Mouse (Mus musculus): ENCODE data around the gene Cdhr2. TPM values are rescaled to one million over a fixed set of nuclear protein-coding genes. Genes with fewer than 3 reads are reported as not detected.

Gene Cdhr2
- polyA plus RNA-seq, 1 experiment from 2014 or later = 0.05 TPM

- DNase-seq (ENCODE audit: low spot score) = no peak
- H3K4me3 ChIP-seq = no peak overlapping the region
- no peaks in the 10 kb centered on the region for H3K9me3 ChIP-seq
- WGBS = 46% methylated on average over 10 of the region's 10 CpGs
- no peak overlapping the region for H3K27ac ChIP-seq (replicated peaks)
- H3K27me3 ChIP-seq (replicated peaks; ENCODE audit: low read depth, poor library complexity, severe bottlenecking) = peaks cover 68% of the 10 kb centered on the region
- H3K4me1 ChIP-seq = peaks cover 22% of the 10 kb centered on the region
- no peaks in the 10 kb centered on the region for H3K36me3 ChIP-seq (replicated peaks)
Observed at GRCm38 (mm10) chr13:54746896-54747295, 45.6 kb downstream of the Cdhr2 start.

- Histone ChIP-seq H3K27me3 (replicated peaks; ENCODE audit: low read depth, poor library complexity, severe bottlenecking) (peaks cover 80% of the 10 kb centered on the region), H3K9me3 (no peaks in the 10 kb centered on the region), H3K4me1 (peaks cover 22% of the 10 kb centered on the region), H3K36me3 (replicated peaks) (no peaks in the 10 kb centered on the region), H3K27ac (replicated peaks) (no peak overlapping the region), H3K4me3 (peak overlapping the region; percentile 66; the same call in 1 of the 2 replicates)
- no peak for DNase-seq (ENCODE audit: low spot score)
- WGBS = 85% methylated on average over 8 of the region's 8 CpGs
Observed at GRCm38 (mm10) chr13:54748190-54748589, 46.9 kb downstream of the Cdhr2 start.

- 48% methylated on average over 10 of the region's 10 CpGs for WGBS
- Histone ChIP-seq H3K27ac (replicated peaks) (no peak overlapping the region), H3K36me3 (replicated peaks) (no peaks in the 10 kb centered on the region), H3K4me1 (peaks cover 22% of the 10 kb centered on the region), H3K27me3 (replicated peaks; ENCODE audit: low read depth, poor library complexity, severe bottlenecking) (peaks cover 80% of the 10 kb centered on the region), H3K9me3 (no peaks in the 10 kb centered on the region), H3K4me3 (peak overlapping the region; percentile 66)
- DNase-seq (ENCODE audit: low spot score) = peak; percentile 9
Observed at GRCm38 (mm10) chr13:54748721-54749060, 47.4 kb downstream of the Cdhr2 start.

DNA sequence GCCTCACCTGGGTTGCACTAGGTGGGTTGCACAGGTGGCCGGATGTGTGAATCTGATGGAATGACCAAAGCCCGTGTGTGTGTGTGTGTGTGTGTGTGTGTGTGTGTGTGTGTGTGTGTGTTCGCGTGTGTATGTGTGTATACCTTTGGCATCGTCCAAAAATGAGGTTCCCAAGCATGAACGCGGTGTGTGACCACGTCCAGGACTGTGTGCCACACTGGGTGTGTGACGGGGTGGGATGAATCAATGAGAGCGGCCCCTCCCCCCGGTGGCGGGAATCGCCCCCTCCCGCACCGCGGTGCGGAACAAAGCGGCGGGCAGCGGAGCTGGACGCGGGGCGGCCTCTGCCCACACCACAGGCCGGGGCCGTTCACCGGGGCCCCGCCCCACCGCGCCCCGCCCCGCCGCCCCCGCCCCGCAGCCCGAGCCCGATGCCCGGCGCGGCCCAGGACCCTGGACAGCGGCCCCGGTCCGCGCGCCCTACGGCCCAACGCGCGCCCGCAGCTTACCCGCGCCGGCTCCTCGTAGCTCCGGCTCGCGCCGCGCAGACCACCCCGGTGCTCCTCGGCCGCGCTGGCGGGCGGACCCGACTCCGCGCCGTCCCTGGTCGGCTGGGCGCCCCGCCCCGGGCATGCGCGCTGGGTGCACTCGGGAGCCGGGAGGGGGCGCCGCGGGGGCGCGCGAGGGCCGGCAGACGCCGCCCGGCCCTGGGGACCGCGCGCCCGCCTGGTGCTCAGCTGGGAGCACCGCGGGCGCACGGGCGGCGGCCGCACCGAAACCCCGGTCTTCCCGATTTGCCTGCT lies 48.0 kb downstream of the Cdhr2 start:
- peaks cover 82% of the 10 kb centered on the region for H3K27me3 ChIP-seq (replicated peaks; ENCODE audit: low read depth, poor library complexity, severe bottlenecking)
- 1% methylated on average over 100 of the region's 100 CpGs for WGBS
- H3K4me3 ChIP-seq = peak overlapping the region; percentile 66
- H3K27ac ChIP-seq (replicated peaks) = peak overlapping the region; percentile 76
- DNase-seq (ENCODE audit: low spot score) = peak; percentile 79
- H3K4me1 ChIP-seq = peaks cover 22% of the 10 kb centered on the region
- H3K9me3 ChIP-seq = no peaks in the 10 kb centered on the region
- no peaks in the 10 kb centered on the region for H3K36me3 ChIP-seq (replicated peaks)

GRCm38 (mm10) chr13:54749864-54750411 lies 48.7 kb downstream of the Cdhr2 start, which contains the start of gene Gprin1:
TSS of gene Gprin1 (minus strand) at chr13:54749874.
- Histone ChIP-seq H3K4me1 (peaks cover 22% of the 10 kb centered on the region), H3K27me3 (replicated peaks; ENCODE audit: low read depth, poor library complexity, severe bottlenecking) (peaks cover 84% of the 10 kb centered on the region)
- no peak for DNase-seq (ENCODE audit: low spot score)

DNA sequence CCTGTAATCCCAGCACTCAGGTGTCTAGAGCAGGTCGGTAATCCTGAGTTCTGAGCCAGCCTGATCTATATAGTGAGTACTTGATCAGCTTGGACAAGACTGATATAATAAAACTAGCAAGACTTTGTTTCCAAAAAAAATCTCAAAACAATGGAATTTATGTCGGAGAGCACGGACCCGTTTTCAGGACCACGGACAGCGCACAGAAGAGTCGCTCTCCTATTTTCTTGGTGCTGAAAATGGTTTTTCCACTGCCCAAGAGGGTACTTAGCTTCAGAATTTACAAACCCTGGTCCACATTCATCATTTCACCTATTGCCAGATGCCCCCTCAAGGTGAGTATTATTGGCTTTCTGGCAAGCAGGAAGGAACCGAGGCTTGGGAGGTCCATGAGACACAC lies 49.4 kb downstream of the Cdhr2 start:
- Histone ChIP-seq H3K9me3 (no peaks in the 10 kb centered on the region), H3K27me3 (replicated peaks; ENCODE audit: low read depth, poor library complexity, severe bottlenecking) (peaks cover 85% of the 10 kb centered on the region), H3K36me3 (replicated peaks) (no peaks in the 10 kb centered on the region), H3K4me1 (peaks cover 22% of the 10 kb centered on the region), H3K4me3 (no peak overlapping the region), H3K27ac (replicated peaks) (no peak overlapping the region)
- DNase-seq (ENCODE audit: low spot score) = peak; percentile 60
- WGBS = 2% methylated on average over 8 of the region's 8 CpGs

More at GRCm38 (mm10) chr13:54749864-54750411, 48.7 kb downstream of the Cdhr2 start, which contains the start of gene Gprin1:
- WGBS = 2% methylated on average over 29 of the region's 29 CpGs
- peak within 1 kb of the TSS; percentile 76 for H3K27ac ChIP-seq (replicated peaks)
- peak within 1 kb of the TSS; percentile 66 for H3K4me3 ChIP-seq
- H3K9me3 ChIP-seq = no peaks in the 10 kb centered on the region
- H3K36me3 ChIP-seq (replicated peaks) = no peaks in the 10 kb centered on the region

- H3K9me3 ChIP-seq = no peaks in the 10 kb centered on the region
- 73% methylated on average over 10 of the region's 10 CpGs for WGBS
- H3K27me3 ChIP-seq (replicated peaks; ENCODE audit: low read depth, poor library complexity, severe bottlenecking) = peaks cover 83% of the 10 kb centered on the region
- H3K27ac ChIP-seq (replicated peaks) = no peak overlapping the region
- H3K4me1 ChIP-seq = peaks cover 20% of the 10 kb centered on the region
- no peaks in the 10 kb centered on the region for H3K36me3 ChIP-seq (replicated peaks)
- no peak for DNase-seq (ENCODE audit: low spot score)
- no peak overlapping the region for H3K4me3 ChIP-seq
Observed at GRCm38 (mm10) chr13:54752656-54753055, 51.4 kb downstream of the Cdhr2 start.

- Histone ChIP-seq H3K4me1 (peaks cover 29% of the 10 kb centered on the region), H3K9me3 (no peaks in the 10 kb centered on the region), H3K27ac (replicated peaks) (no peak overlapping the region), H3K36me3 (replicated peaks) (no peaks in the 10 kb centered on the region), H3K4me3 (no peak overlapping the region), H3K27me3 (replicated peaks; ENCODE audit: low read depth, poor library complexity, severe bottlenecking) (peaks cover 76% of the 10 kb centered on the region)
- WGBS = 67% methylated on average over 6 of the region's 6 CpGs
- no peak for DNase-seq (ENCODE audit: low spot score)
Observed at GRCm38 (mm10) chr13:54753733-54754132, 52.5 kb downstream of the Cdhr2 start.

DNA sequence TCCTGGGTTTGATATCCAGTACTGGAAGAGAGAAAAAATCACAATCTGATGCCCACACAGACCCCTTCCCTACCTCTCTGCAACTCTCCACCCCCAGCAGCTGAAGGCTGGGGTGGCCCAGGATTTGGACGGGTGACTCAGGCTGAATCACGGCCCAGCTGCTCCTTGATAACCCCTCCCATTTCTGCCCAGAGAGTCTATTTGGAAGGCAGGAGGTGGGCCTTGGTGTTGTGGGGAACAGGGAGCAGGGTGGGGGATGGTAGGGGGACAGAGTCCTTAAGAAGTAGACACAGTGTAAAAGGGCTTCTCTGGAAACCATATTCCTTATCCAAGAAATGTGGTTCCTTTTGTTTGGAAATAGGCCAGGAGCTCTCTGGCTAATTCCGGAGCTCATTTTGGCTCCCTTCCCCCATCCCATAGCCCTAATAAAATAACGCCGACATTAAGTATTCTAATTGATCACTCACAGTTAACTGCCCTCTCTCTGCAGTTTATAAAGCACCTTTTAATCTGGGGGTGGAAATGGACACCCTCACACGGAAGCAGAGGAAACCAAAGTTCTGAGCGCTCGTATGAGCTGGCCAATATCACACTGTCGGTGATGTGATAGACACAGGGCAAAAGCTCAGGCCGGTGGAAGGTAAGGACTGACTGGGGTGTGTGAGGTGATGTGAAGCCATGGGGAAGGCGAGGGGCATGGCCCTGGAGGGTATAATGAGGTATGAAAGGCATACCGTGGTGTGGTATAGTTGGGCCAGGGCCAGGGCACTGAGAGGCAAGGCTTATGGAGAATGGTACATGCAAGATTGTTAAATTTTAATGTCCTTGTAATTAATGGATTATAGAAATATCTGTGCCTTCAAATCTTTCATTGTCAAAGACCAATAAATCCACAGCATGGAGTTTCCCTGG lies 53.2 kb downstream of the Cdhr2 start:
- no peaks in the 10 kb centered on the region for H3K36me3 ChIP-seq (replicated peaks)
- DNase-seq (ENCODE audit: low spot score) = no peak
- no peaks in the 10 kb centered on the region for H3K9me3 ChIP-seq
- peaks cover 76% of the 10 kb centered on the region for H3K27me3 ChIP-seq (replicated peaks; ENCODE audit: low read depth, poor library complexity, severe bottlenecking)
- H3K4me1 ChIP-seq = peaks cover 29% of the 10 kb centered on the region
- no peak overlapping the region for H3K4me3 ChIP-seq
- H3K27ac ChIP-seq (replicated peaks) = no peak overlapping the region
- WGBS = 49% methylated on average over 12 of the region's 12 CpGs

GRCm38 (mm10) chr13:54755201-54755830 lies 54.1 kb downstream of the Cdhr2 start:
- Histone ChIP-seq H3K27me3 (replicated peaks; ENCODE audit: low read depth, poor library complexity, severe bottlenecking) (peaks cover 76% of the 10 kb centered on the region), H3K4me3 (no peak overlapping the region), H3K27ac (replicated peaks) (no peak overlapping the region), H3K9me3 (no peaks in the 10 kb centered on the region), H3K36me3 (replicated peaks) (no peaks in the 10 kb centered on the region), H3K4me1 (peaks cover 31% of the 10 kb centered on the region)
- no peak for DNase-seq (ENCODE audit: low spot score)
- WGBS = 24% methylated on average over 9 of the region's 9 CpGs

DNA sequence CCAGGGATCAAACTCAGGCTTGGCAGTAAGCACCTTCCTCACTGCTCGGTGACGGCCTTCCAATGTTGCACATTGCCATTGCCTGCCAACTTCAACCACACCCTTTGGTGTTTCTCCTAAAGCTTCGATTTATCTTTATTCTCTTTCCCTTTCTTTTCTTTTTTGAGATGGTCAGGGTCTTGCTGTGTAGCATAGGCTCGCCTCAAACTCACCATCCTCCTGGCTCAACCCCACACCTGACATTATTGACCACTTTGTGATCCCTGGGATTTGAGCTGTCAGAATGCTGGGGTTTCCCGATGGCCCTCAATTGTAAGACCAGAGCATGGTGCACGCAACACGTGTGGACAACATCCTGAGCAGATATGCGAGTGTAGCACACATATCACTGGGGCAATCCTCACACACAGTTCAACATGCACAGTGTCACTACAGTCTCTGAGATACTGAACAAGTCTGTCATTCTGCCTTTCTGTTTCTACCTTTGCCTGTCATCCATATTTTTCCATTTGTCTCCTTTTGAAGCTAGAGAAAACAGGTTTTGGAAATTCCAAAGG lies 55.0 kb downstream of the Cdhr2 start:
- no peak overlapping the region for H3K27ac ChIP-seq (replicated peaks)
- no peak overlapping the region for H3K4me3 ChIP-seq
- H3K36me3 ChIP-seq (replicated peaks) = no peaks in the 10 kb centered on the region
- WGBS = 86% methylated on average over 8 of the region's 8 CpGs
- DNase-seq (ENCODE audit: low spot score) = no peak
- H3K27me3 ChIP-seq (replicated peaks; ENCODE audit: low read depth, poor library complexity, severe bottlenecking) = peaks cover 76% of the 10 kb centered on the region
- H3K4me1 ChIP-seq = peaks cover 36% of the 10 kb centered on the region
- H3K9me3 ChIP-seq = no peaks in the 10 kb centered on the region
